Mouse (Mus musculus) kidney, postnatal 14 days (tissue): ENCODE data around the gene Sox13.

Experiments used
- DNase-seq: peaks from one replicate; pipeline ENCODE4 v3.0.0; 2022; ENCODE audit warnings: mixed read lengths

Gene Sox13

GRCm38 (mm10) chr1:133424547-133425140 lies 467 bp upstream of the Sox13 start:
- no peak for DNase-seq

GRCm38 (mm10) chr1:133423166-133423542 lies 1.0 kb downstream of the Sox13 start:
- DNase-seq = no peak

DNA sequence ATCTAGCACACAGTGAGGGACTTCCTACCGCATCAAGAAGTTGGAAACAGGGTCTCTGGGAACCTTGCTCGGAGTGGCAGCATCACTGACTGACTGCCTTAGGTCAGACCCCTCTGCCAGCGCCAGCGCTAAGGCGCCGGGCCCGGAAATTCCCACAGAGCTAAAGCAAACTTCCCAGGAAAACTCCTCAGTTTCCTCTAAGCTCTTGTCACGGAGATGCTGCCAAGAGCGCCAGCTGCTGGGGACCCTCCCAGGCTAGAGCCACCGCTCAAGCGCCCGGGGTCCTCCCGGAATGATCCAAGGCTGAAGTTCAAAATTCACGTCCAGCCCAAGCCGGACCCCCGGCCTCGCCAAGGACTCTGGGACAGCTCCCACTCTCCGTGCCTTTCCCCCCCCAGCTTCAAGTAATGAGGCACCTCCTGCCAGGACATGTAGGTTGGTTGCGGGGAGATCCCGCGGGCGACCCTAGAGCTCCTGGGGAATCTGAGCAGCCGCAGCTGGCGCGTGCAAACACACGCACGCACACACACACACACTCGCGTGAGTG lies 1.5 kb downstream of the Sox13 start:
- peak; percentile 85 for DNase-seq

- DNase-seq = no peak
These were observed 2.1 kb downstream of the Sox13 start for GRCm38 (mm10) chr1:133421975-133422570.

GRCm38 (mm10) chr1:133421061-133421460 lies 3.1 kb downstream of the Sox13 start:
- DNase-seq = no peak

- DNase-seq = peak; percentile 72
These were observed 3.7 kb downstream of the Sox13 start for GRCm38 (mm10) chr1:133420491-133420890.

GRCm38 (mm10) chr1:133419178-133419834 lies 4.9 kb downstream of the Sox13 start:
- no peak for DNase-seq

GRCm38 (mm10) chr1:133418164-133418800 lies 5.9 kb downstream of the Sox13 start:
- peak; percentile 94 for DNase-seq

DNA sequence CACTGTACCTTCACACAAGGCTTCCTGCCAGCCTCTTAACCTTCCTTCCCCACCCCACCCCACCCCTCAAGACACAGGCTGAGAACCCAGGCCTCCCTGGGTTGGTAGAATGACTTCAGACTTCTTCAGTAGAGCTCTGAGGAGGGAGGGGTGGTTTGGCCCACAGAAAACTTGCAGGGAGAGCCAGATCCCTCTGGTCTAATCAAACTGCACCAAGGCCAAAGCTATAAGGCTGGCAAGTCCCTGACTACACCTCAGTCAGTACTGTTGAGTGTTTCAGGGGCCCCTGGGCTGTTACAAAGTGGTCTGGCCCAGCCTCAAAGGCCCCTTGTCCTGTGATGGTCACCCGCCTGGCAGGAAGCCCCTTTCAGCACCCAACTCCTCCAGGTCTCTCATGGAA lies 6.6 kb downstream of the Sox13 start:
- DNase-seq = no peak

- no peak for DNase-seq
These were observed 7.1 kb downstream of the Sox13 start for GRCm38 (mm10) chr1:133417113-133417512.

DNA sequence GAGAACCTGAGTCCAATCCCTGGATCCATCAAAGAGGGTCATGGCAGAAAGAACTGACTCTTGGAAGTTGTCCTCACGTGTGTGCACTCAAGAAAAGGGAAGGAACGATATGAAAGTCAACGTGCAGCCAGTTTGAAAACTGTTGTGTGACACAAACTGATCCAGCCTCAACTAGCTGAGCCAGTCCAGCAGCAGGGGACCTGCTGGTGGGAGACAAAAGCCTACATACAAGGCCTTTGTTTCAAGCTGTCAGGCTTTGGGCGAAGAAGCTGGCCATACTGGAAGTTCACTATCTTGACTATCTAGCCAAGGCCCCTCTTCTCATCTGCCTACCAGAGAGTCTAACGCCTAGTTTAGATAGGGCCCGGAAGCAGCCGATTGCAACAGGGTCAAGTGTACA lies 7.7 kb downstream of the Sox13 start:
- no peak for DNase-seq

- DNase-seq = no peak
These were observed 8.7 kb downstream of the Sox13 start for GRCm38 (mm10) chr1:133415505-133415904.

DNA sequence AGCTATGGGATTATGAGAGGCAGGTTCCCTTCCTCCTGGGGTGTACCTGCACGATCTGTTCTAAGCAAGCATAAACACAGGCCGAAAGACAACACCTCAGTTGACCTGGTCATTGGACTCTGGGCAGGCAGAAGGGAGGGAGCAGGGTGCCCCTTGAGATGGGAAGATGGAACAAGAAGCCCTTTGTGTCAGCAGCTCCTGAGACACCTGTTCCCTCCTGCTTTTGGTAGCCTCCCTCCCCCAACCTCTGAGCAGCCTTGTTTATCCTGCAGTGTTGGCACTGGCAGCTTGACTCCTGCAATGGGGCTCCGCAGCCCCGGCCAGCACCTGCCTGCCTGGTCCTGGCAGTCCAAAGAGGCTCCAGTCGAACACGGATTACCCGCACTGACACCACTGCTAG lies 9.1 kb downstream of the Sox13 start:
- peak; percentile 75 for DNase-seq

DNA sequence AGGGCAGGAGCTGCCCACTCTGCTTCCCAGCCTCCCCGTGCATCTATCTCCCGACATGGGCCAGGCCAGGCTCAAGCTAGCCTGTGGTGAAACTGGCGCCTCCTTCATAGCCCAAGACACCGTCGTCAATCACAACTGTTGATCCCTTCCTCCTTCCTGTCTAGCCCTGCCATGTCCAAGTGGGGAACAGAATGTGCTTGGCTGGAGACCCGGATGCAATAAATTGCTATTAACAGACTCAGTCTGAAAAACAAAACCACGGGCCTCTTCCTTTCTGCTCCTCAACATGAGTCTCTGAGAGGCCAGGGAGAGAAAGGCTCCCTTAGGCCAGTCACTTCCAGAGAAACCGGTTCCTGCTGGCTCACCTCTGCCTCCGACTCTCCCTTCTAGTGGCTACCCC lies 11.2 kb downstream of the Sox13 start:
- DNase-seq = peak; percentile 83

DNA sequence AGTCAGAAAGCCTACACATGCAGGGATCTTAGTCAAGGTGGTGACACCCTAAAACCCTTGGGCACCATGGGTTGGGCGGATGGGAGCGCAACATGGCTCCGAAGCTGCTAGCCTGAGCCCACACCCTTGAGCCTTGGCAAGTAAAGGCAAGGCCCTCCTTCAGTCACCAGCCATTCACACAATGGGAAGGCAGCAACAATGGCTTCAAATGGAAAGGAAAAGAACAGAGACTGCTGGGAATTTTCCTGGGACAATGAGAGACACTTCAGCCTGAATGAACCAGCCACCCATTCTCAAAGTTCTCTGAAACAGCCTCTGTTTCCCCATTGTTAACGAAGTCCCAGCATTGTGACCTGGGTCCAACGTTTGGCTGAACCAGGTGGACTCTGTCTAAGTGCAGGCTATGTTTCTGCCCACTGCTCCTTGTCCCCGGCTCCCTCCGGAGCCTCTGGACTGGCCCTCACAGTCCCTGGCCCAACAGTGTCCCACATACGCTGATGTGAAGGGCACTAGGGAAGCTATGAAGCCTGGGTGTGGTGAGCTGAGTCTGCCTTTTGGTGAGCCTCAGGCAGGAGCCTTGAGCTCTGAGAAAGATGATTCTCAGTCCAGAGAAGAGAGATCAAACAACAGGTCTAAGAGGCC lies 12.6 kb downstream of the Sox13 start:
- no peak for DNase-seq

DNA sequence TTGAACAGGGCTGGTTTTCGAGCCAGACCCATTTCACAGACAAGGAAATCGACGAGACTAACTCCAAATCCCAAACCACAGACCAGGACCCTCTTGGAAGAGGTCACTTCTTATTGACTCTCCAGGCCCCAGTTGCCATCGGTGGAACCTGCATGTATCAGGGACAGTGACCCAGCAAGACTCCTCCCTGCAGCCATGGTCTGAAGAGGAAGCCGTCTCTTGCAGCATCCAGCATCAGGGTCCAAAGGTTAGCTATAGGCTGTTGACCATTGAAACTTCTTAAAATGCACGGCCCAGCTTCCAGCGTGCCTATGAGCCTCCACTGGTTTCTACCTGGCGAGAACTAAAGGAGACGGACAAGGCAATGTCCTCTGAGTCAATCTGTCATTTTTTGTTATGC lies 14.4 kb downstream of the Sox13 start:
- DNase-seq = no peak

GRCm38 (mm10) chr1:133408880-133409516 lies 15.2 kb downstream of the Sox13 start:
- DNase-seq = no peak

DNA sequence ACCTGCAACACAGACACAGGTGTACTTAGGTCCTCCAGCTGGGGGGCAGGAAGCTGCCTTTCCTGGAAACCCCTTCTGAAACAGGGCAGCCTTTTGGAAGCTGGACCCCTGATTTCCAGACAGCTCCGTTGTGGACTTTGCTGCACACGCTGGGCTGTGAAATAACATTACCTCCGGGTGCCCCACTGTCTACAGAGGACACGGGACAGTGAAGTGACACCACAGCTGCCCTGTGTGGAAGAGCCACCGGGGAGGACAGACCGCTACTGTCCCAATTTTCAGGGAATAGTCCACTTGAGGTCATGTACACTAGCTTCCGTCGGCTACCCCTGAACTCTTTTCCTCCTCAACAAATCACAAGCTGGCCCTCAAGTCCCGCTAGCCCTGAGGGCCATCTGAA lies 15.9 kb downstream of the Sox13 start:
- no peak for DNase-seq

DNA sequence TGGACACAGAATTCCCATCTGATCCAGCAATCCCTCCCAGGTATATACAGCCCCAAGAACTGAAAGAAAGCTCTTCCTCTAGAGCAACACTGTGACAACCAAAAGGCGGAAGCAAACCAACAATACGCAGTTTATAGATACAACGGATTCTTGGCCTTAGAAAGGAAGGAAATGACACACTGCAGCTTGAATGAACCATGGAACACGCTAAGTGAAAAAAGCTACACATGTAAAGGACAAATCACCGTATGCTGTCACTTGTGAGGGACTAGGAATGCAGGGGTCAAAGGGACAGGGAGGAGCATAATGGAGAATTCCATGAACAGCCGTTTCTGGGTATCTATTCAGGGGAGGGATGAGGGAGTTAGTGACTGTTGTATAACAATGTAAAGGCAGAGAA lies 16.7 kb downstream of the Sox13 start:
- DNase-seq = no peak

DNA sequence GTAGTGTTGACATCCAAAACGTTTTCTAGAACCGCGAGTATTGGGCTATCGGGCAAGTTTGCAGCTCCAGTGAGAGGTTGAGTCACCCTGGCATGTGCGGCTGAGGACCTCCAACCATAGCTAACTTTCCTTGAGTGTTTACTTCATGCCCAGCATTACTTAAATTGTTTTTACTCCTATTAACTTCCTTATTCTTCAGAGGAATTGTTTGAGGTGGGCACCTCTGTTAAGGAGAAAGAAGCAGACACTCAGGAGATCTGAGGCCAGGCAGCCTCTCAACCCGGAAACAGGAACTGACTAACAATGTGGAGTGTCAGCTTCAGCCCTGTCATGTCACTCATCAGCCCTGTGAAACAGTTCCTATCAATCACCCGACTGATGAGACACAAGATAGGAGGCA lies 17.6 kb downstream of the Sox13 start:
- DNase-seq = no peak

DNA sequence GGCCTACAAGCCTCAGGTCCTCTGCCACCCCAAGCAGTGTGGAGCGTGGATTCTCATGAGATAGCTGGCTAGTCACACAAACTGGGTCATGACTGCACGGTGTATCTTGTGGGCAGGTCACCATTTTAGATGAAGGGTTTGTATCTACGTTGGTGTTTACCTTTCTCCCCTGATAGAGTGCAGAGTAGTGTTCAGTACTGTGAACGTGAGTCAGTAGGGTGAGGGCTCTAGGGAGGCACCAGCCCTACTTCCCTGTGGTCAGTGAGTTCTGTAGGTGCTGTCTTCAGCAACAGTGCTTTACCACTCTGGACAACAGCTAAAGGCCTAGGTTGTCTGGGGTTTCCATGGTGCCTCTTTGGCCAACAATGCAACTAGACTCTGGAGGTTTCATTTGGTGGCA lies 20.2 kb downstream of the Sox13 start:
- DNase-seq = no peak

- DNase-seq = no peak
These were observed 24.0 kb downstream of the Sox13 start for GRCm38 (mm10) chr1:133400014-133400725.
